Mouse (Mus musculus): ENCODE measurements around the gene Cep164.

The Cep164 gene

DNA sequence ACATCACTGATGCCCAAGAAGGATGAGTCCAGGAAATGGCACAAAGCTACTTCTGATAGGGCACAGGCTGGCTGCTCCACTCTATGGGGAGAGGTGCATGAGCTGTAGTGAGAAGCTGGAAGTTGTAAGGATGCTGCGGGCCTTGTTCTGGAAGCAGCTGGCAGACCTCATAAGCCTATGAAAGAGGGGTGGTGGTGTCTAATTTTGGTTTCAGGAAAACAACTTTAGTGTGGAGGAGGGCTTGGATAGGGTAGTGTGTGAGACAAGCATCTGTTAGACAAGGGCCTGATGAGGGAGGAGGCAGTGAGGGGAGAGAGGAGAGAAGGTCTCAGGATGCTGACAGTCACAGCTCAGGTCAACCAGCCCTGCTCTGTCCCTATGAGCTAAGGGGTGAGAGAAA lies 15.3 kb upstream of the Cep164 start:
- no peak for DNase-seq (ENCODE audit: low read depth, low spot score)
- H3K27me3 ChIP-seq (ENCODE audit: control insufficient read depth, insufficient read depth, low read length, poor library complexity, severe bottlenecking) = no peaks in the 10 kb centered on the region
- no peaks in the 10 kb centered on the region for H3K36me3 ChIP-seq (ENCODE audit: control insufficient read depth, insufficient read depth, low read length, poor library complexity, severe bottlenecking)

DNA sequence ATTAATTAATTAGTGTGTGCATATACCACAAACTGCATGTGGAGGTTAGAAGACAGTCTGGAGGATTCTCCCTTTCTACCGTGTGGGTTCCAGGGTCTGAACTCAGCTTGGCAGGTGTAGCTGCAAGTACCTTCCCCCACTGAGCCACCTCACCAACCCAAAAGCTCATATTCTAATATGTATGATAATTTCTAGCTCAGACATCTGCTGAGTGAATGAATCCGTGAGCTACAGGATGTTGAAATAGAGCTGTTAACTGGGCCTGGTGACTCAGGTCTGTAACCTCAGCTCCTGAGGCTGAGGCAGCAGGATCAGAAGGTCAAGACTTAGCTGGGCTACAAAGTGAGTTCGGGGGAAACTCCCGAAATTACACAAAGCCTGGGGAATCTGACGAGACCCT lies 14.5 kb upstream of the Cep164 start:
- DNase-seq (ENCODE audit: low read depth, low spot score) = no peak
- Histone ChIP-seq H3K27me3 (ENCODE audit: control insufficient read depth, insufficient read depth, low read length, poor library complexity, severe bottlenecking) (0 out of 2 replicates have a peak, but pooled peaks cover 3% of the 10 kb centered on the region), H3K36me3 (ENCODE audit: control insufficient read depth, insufficient read depth, low read length, poor library complexity, severe bottlenecking) (no peaks in the 10 kb centered on the region)

DNA sequence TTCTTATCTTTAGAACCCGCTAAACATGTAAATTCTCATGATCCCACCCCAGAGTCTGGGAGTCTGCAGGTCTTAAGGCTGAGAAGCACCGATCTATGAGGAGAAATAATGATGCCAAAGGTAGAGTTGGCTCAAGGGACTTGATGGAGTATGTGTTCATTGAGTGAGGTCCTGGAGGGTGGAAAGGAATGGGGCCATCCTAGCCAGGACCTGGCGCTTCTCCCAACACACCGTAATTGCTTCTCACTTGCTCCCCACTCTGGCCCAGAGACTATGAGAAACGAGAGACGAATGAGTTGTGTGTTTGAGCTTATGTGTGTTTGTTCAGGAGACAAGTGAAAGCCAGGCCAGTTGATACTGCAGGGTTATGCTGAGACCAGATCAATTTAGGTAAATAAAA lies 13.0 kb upstream of the Cep164 start:
- H3K36me3 ChIP-seq (ENCODE audit: control insufficient read depth, insufficient read depth, low read length, poor library complexity, severe bottlenecking) = no peaks in the 10 kb centered on the region
- 0 out of 2 replicates have a peak, but pooled peaks cover 3% of the 10 kb centered on the region for H3K27me3 ChIP-seq (ENCODE audit: control insufficient read depth, insufficient read depth, low read length, poor library complexity, severe bottlenecking)
- DNase-seq (ENCODE audit: low read depth, low spot score) = no peak

DNA sequence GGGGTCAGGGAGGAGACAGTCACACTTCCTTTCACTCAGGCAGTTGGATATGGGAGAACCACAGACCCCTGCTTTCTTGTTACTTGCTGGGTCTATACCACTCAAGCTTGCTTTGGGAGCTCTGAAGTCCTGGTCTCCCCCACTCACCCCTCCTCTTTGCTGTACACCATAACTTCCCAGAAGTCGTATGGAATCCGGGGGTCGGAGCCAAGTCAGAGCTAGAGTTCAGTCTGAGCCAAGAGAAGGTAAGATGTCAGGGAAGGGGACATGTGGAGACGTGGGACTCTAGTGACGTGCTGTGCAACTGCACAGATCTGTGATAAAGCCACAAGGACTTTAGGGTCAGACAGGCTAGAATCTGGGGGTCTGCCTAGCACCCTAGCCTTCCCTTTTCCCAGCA lies 11.8 kb upstream of the Cep164 start:
- Histone ChIP-seq H3K27me3 (ENCODE audit: control insufficient read depth, insufficient read depth, low read length, poor library complexity, severe bottlenecking) (0 out of 2 replicates have a peak, but pooled peaks cover 3% of the 10 kb centered on the region), H3K36me3 (ENCODE audit: control insufficient read depth, insufficient read depth, low read length, poor library complexity, severe bottlenecking) (no peaks in the 10 kb centered on the region)
- no peak for DNase-seq (ENCODE audit: low read depth, low spot score)

DNA sequence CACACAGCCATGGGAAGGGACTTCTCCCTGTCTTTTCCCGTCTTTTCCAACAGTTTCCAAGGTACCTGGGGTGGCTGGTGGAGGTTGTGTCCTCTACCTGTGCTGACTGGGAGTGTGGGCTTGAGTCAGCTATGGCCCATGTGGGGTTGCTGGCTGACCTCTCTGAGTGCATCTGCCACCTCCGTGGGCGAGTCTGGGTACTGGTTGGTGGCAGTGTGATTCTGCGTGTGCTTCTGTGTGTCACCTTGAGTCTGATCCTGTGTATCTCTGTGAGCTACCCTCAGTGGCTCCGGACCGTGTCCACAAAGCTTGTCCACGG lies 11.4 kb upstream of the Cep164 start:
- Histone ChIP-seq H3K36me3 (ENCODE audit: control insufficient read depth, insufficient read depth, low read length, poor library complexity, severe bottlenecking) (no peaks in the 10 kb centered on the region), H3K27me3 (ENCODE audit: control insufficient read depth, insufficient read depth, low read length, poor library complexity, severe bottlenecking) (0 out of 2 replicates have a peak, but pooled peaks cover 3% of the 10 kb centered on the region)
- no peak for DNase-seq (ENCODE audit: low read depth, low spot score)

DNA sequence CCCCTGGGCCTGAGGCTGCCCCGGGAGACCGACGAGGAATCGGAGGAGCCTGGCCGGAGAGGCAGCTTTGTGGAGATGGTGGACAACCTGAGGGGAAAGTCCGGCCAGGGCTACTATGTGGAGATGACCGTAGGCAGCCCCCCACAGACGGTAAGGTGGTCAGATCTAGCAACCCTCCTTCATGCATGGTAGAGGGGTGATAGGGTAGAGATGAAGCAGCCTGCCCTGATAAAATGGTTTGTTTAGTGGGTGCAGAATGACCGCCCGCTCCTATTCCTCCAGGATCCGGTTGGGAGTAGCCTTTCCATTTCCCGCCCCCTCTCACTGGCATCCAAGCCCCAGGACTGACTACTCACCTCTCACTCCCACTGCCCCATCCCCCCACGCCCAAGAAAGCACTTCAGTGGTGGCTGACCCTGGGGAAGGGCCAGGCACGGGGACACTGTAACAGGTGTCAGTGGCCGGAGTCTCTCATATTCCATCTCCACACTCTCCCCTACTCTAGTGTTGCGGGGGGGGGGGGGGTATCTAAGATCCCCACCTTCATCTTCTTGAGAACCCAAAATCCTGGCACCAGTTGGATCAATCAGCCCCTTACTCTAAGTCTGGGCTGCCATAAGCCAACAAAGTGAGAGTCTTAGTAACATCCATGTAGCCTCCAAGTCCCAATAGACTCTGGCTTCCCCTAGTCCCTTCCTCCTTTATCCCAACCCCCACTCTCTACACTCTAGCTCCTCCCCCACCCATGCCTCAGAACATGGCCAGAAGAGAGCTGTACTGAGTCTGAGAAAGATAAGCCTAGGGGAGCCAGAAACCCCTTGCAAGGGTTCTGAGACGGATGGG lies 10.9 kb upstream of the Cep164 start:
- DNase-seq (ENCODE audit: low read depth, low spot score) = no peak
- H3K36me3 ChIP-seq (ENCODE audit: control insufficient read depth, insufficient read depth, low read length, poor library complexity, severe bottlenecking) = no peaks in the 10 kb centered on the region
- H3K27me3 ChIP-seq (ENCODE audit: control insufficient read depth, insufficient read depth, low read length, poor library complexity, severe bottlenecking) = 0 out of 2 replicates have a peak, but pooled peaks cover 3% of the 10 kb centered on the region

DNA sequence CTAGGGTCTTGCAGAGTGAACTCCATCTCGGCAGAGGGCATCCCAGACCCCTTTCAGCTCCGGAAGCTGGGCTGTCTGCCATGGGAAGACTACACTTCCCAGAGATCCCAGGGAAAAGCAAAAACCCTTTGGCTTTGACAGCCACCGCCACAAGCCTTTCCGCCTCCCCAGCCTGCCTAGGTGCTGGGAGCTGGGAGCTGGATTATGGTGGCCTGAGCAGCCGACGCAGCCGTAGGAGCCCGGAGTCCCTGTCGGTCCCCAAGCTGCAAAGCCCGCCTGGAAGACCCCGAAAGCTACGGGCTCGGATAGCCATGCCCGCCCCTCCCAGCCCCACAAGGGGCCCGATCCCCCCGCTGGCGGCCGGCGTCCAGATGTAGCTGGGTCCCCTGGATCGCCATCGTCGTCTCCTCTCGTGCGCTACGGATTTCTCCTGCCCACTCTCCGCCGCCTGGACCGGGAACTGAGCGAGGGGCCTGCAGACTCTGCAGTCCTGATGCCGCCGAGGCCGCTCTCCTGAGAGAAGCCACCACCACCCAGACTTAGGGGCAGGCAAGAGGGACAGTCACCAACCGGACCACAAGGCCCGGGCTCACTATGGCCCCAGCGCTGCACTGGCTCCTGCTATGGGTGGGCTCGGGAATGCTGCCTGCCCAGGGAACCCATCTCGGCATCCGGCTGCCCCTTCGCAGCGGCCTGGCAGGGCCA lies 10.1 kb upstream of the Cep164 start, which contains the start of gene Bace1:
Gene Bace1 (plus strand): TSS at position 147 of the 705 bp plus-strand sequence.
- Histone ChIP-seq H3K36me3 (ENCODE audit: control insufficient read depth, insufficient read depth, low read length, poor library complexity, severe bottlenecking) (no peaks in the 10 kb centered on the region), H3K27me3 (ENCODE audit: control insufficient read depth, insufficient read depth, low read length, poor library complexity, severe bottlenecking) (0 out of 2 replicates have a peak, but pooled peaks cover 3% of the 10 kb centered on the region)
- no peak for DNase-seq (ENCODE audit: low read depth, low spot score)

DNA sequence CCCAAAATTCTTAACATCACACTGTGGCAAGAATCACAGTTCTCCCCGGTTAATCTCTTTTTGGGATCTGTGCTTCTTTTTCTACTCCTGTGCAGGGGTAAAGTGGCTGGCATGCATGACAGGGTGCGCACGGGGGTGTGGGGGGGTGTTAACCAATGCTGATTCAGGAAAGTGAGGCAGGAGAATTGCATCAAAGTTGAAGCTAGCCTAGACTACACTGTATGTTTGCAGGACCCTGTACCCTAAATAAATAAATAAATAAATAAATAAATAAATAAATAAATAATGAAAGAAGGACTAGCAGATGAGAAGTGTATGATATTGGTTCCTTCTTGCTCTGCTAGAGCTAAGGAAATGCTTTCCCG lies 9.6 kb upstream of the Cep164 start:
- no peaks in the 10 kb centered on the region for H3K36me3 ChIP-seq (ENCODE audit: control insufficient read depth, insufficient read depth, low read length, poor library complexity, severe bottlenecking)
- DNase-seq (ENCODE audit: low read depth, low spot score) = no peak
- H3K27me3 ChIP-seq (ENCODE audit: control insufficient read depth, insufficient read depth, low read length, poor library complexity, severe bottlenecking) = 0 out of 2 replicates have a peak, but pooled peaks cover 3% of the 10 kb centered on the region

DNA sequence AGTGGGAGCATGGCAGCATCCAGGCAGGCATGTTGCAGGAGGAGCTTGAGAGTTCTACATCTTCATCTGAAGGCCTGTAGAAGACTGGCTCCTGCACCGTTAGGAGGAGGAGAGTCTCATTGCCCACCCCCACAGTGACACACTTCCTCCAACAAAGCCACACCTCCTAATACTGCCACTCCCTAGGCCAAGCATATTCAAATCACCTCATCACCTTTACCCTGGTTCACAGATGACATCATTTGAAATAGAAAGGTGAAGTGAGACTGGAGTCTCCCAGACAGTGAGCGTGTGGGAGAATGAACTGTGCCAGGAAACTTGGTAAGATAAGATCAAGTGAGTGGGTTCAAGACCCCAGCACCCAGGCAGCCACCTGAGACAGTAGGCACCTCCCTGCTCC lies 5.0 kb upstream of the Cep164 start:
- Histone ChIP-seq H3K36me3 (ENCODE audit: control insufficient read depth, insufficient read depth, low read length, poor library complexity, severe bottlenecking) (no peaks in the 10 kb centered on the region), H3K27me3 (ENCODE audit: control insufficient read depth, insufficient read depth, low read length, poor library complexity, severe bottlenecking) (no peaks in the 10 kb centered on the region)
- DNase-seq (ENCODE audit: low read depth, low spot score) = no peak

DNA sequence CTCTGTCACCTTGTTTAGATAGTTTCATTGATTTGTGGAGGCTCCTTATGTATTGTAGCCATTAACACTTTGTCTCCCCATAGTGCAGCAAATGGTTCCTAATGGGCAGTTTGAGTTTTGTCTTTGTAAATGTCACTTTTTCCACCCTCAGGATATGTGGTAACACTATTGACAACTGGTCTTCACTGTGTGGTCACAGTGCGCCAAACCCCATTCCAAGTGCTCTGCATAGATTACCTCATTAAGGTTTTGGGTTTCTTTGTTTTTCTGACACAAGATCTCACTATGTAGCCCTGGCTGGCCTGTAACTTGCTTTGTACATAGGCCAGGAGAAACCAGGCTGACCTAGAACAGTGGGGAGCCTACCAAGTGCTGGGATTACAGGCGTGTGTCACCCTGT lies 4.4 kb upstream of the Cep164 start:
- H3K36me3 ChIP-seq (ENCODE audit: control insufficient read depth, insufficient read depth, low read length, poor library complexity, severe bottlenecking) = no peaks in the 10 kb centered on the region
- no peaks in the 10 kb centered on the region for H3K27me3 ChIP-seq (ENCODE audit: control insufficient read depth, insufficient read depth, low read length, poor library complexity, severe bottlenecking)
- DNase-seq (ENCODE audit: low read depth, low spot score) = no peak

DNA sequence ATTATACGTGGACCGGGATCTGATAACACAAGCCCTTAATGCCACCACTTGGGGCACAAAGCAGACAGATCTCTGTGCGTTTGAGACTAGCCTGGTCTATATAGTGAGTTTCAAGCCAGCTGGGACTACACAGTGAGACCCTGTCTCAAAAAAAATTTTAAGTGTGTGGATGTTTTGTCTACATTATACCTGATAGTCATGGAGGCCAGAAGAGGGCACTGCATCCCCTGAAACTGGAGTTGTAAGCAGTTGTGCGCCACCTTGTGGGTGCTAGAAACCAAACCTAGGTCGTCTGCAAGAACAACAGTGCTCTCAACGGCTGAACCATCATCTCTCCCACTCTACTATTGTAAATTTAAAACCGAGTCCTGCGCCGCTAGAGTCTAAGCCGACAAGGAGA lies 616 bp upstream of the Cep164 start:
- peak; percentile 92 for DNase-seq (ENCODE audit: low read depth, low spot score)
- H3K27me3 ChIP-seq (ENCODE audit: control insufficient read depth, insufficient read depth, low read length, poor library complexity, severe bottlenecking) = no peaks in the 10 kb centered on the region
- no peaks in the 10 kb centered on the region for H3K36me3 ChIP-seq (ENCODE audit: control insufficient read depth, insufficient read depth, low read length, poor library complexity, severe bottlenecking)

DNA sequence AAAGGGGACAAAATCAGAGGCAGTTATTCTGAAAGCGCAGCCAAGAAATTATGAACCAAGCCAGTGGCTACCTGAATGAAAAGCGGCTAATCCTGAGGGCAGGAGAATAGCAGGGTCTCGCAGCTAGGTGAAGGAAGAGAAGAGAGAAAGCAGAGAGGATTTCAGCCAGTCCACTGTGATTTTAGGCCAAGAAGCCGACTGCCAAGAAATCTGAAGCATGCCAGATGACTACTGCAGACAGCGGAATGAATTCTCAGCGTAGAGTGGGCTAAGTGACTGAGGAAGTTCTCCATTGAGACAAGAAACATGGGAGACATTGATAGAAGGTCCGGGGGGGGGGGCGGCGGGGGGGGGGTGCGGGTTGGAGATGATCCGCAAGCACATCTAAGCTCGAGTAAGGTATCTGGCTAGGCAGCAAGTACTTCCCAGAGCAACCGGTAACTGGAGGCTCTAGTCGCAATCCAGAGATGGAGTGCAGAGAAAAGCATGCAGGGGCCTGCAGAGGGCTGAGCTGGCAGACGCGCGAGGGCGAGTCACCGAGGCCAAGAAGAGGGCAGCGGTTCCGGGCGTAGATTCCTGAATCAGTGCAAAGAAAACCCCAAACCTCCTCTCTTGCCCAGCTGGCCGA lies 714 bp downstream of the Cep164 start:
- DNase-seq (ENCODE audit: low read depth, low spot score) = peak; percentile 12
- H3K36me3 ChIP-seq (ENCODE audit: control insufficient read depth, insufficient read depth, low read length, poor library complexity, severe bottlenecking) = no peaks in the 10 kb centered on the region
- H3K27me3 ChIP-seq (ENCODE audit: control insufficient read depth, insufficient read depth, low read length, poor library complexity, severe bottlenecking) = no peaks in the 10 kb centered on the region

DNA sequence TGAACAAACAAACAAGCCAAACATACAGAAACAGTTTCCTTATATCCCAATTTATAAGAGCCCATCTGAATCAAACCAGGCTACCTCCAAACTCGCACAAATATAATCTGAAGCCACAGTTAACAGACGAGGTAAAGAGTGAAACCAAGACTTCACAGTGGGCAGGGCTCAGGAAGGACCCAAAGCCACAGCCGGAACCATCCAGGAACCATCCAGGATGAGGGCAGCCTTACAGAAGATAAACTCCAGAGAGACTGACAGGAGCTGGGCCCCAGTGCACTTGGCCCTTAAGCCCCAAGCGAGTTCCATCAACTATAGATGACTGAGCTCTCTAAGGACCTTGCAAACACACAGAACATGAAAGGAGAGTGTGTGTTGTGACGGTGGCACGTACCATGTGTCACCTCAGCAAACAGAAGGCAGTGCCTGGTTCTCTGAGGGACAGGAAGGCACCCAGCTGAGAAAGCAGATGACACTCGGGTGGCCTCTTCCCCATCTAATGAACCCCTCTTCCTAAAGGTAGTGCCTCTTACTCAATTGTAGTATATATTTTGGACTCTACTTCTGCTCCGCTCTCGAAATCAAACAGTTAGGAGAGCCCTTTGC lies 10.0 kb downstream of the Cep164 start:
- H3K36me3 ChIP-seq (ENCODE audit: control insufficient read depth, insufficient read depth, low read length, poor library complexity, severe bottlenecking) = no peaks in the 10 kb centered on the region; the same call in 1 of the 2 replicates
- no peak for DNase-seq (ENCODE audit: low read depth, low spot score)
- H3K27me3 ChIP-seq (ENCODE audit: control insufficient read depth, insufficient read depth, low read length, poor library complexity, severe bottlenecking) = no peaks in the 10 kb centered on the region

DNA sequence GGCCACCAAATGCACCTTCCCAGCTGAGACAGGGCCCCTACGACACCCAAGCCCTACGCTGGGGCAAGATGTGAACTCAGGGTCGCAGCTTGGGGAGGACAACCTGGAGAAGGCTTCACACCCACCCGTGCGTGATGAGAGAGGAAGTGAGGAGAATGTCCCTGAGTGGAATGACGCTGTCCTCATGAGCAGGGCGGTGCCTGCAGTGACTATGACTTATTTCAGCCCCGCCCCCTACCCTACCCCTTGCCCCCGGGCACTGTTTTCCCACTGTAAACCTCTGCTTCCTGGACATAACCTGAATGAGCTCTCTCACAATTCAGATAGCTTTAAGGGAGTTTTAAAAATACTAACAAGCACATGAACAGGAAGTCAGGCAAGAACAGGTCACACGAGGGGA lies 13.0 kb downstream of the Cep164 start:
- Histone ChIP-seq H3K27me3 (ENCODE audit: control insufficient read depth, insufficient read depth, low read length, poor library complexity, severe bottlenecking) (no peaks in the 10 kb centered on the region), H3K36me3 (ENCODE audit: control insufficient read depth, insufficient read depth, low read length, poor library complexity, severe bottlenecking) (no peaks in the 10 kb centered on the region; the same call in 1 of the 2 replicates)
- peak; percentile 7 for DNase-seq (ENCODE audit: low read depth, low spot score)

DNA sequence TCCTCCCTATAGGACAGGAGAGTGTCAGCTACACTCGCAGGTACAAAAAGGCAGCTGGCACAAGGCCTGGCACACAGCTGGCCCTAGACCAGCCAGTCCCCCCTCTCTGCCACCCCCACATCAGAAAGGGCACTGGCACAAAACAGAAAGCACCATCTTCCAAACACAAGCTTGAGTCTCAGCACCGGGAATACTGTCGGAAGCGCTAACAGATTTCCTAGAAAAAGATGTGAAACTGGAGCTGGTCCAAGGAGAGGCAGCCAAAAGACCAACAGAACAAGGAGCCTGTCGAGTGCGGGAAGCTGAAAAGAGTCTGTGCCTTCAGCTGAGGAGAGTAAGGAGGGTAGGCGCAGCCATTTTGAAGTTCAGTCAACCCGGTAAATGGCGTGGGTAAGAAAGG lies 13.4 kb downstream of the Cep164 start:
- Histone ChIP-seq H3K36me3 (ENCODE audit: control insufficient read depth, insufficient read depth, low read length, poor library complexity, severe bottlenecking) (no peaks in the 10 kb centered on the region; the same call in 1 of the 2 replicates), H3K27me3 (ENCODE audit: control insufficient read depth, insufficient read depth, low read length, poor library complexity, severe bottlenecking) (no peaks in the 10 kb centered on the region)
- DNase-seq (ENCODE audit: low read depth, low spot score) = no peak

Measured in splenic B cell, adult 2 months (primary cell).